Mouse (Mus musculus) large intestine, adult 2 months (tissue): ENCODE data around the gene Vstm2l. TPM values are rescaled to one million over a fixed set of nuclear protein-coding genes. Genes with fewer than 3 reads are reported as not detected.

Source experiments
- DNase-seq: peaks from one replicate; pipeline ENCODE4 v3.0.0-alpha.2; 2012; ENCODE audit warnings: low read depth, low spot score
- WGBS: fragments of 180-500 bp; shearing (Covaris S2); methylation state at CpG from one replicate; pipeline ENCODE4 v1.1.7; 2018; 5-methylcytosine and 5-hydroxymethylcytosine counted together
- polyA plus RNA-seq: library from polyadenylated mRNA; depleted of rRNA; stranded (reverse); fragments of >200 nt; gene quantifications from 2 replicates; pipeline ENCODE4 v1.2.3, GENCODE M21; 2012; rRNA removed

The Vstm2l gene
- polyA plus RNA-seq, 1 experiment = 1.6 TPM

DNA sequence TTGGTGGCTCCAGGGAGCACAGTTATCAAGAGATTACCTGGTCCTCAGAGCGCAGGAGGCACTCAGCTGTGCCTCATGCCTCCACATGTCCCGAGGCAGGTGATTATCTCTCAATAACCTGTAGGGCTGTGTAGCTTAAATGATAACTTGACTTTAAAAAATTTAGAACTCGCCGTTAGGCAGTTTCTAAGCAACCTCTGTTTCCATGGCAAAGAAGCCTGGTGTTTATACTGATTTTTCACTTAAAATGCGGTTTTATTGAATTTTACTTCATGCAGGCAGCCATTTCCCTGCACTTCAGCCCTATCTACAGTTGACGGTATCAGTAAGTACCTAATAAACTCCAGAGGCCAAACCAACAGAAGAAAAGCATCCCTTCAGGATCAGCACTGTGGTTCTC lies 71.8 kb downstream of the Vstm2l start:
- DNase-seq = no peak
- 94% methylated on average over 6 of the region's 6 CpGs for WGBS

DNA sequence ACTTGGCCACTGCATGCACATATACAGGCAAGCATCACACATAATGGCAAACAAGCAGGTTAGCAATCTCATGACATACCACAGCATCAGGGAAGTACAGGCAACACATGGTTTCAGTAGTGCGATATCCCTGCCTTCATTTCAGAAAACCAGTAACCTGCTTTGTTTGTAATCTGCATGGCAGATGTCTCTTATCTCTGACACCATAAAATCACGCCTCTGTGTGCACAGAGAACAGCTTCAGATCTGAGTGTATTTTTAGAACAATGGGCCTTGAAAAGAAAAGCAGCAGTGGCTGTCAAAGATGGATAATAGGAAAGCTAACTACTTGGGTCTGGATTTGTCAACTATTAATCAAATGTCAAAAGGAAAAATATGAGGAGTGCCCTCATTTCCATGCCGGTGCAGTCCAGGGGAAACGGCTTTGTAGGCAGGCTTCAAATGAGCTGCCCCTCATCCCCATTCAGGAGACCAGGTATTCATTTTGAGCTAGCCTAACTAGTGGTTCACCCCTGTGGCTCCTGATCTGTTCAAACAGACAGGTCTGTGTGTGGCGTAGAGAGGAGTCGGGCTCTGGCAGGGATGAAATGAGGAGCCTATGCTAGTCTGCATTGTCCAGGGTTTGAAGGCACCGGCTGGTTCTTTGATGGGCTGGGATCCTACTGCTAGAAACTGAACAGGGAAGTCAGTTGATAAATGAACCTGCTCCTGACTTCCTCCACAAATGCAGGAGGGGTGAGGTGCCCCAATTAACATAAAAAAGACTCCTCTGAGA lies 74.2 kb downstream of the Vstm2l start:
- no peak for DNase-seq
- WGBS = 33% methylated on average over 7 of the region's 7 CpGs

DNA sequence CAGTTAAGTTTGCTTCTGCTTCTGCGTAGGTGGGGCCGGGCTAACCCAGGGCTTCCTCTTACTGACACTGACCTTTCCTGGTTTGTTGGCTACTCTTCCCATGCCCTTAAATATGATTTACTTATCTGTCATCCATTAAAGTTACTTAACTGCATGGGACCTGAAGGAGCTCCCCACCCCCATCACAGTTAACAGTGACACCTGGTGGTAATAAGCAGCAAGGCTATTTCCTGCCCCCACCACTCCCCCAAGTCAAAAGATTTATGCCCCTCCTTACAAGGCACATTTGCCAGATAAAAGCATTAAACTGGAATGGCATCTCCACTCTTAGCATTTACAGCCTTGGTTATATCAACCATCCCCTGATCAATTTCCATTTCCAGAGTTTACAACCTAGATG lies 75.5 kb downstream of the Vstm2l start:
- DNase-seq = peak; percentile 45
- 28% methylated on average over 2 of the region's 2 CpGs for WGBS

DNA sequence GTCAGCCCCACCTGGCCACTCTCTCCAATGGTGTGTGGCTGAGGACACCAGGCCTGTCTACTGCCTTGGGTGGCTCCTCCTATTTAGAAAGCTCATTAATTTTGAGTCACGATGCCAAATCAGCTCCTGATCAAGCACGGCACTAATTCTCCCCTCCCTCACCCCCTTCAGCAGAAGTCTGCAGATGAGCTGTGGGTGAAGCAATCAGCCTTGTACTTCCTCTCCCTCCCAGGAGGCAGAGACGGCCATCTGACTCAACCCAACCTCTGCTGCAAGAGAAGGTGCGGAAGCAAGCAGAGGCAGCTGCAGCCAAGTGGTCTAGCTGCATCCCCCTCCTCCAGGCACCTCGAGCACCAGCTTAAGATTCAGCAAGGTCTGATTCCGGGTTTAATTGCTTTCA lies 76.6 kb downstream of the Vstm2l start:
- WGBS = 50% methylated on average over 6 of the region's 6 CpGs
- DNase-seq = no peak

DNA sequence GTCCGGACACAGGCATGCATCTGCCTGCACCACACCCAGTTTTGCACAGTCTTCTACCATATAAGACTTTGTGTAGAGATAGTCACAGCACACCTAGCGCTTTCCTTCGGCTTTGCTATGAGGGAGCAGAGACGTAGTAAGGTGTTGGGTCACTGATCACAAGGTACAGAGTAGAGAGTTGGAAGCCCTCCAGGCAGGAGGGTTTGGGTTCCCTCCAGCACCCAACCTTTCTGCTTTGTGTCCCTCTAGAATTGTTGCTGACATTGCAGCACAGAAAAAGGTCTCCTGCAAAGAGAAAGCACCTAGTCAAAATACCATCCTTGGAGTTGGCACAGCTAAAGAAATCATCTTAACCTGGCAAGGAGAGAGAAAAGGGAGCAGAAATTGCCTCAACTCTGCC lies 78.0 kb downstream of the Vstm2l start:
- no peak for DNase-seq
- 93% methylated on average over 4 of the region's 4 CpGs for WGBS

Other genes with a start within 250 kb of the Vstm2l start
- gene Ctnnbl1, start 177.3 kb upstream of the Vstm2l start, polyA plus RNA-seq = 21.8 and 25.0 TPM in 2 replicates
- 9.1 and 13.9 TPM in 2 replicates for gene Tti1, start 113.8 kb downstream of the Vstm2l start, polyA plus RNA-seq
- 16.9 and 18.3 TPM in 2 replicates for gene Rprd1b, start 113.8 kb downstream of the Vstm2l start, polyA plus RNA-seq
- gene Tgm2, start 231.8 kb downstream of the Vstm2l start, polyA plus RNA-seq = 143 and 152 TPM in 2 replicates